Mouse (Mus musculus) naive thymus-derived CD4-positive, alpha-beta T cell, adult 5 months (primary cell): ENCODE measurements around the gene Fam210b. TPM values are rescaled to one million over a fixed set of nuclear protein-coding genes. Genes with fewer than 3 reads are reported as not detected.

ENCODE experiments used
- polyA plus RNA-seq: library from polyadenylated mRNA; unstranded; fragments of 100-300 nt; shearing (Covaris generic); gene quantifications from one replicate; pipeline ENCODE4 v1.2.1, GENCODE M21; 2017

Gene Fam210b
- 13.9 TPM for polyA plus RNA-seq

GRCm38 (mm10) chr2:172345258-172345738 lies at the start of gene Fam210b:
Gene Fam210b, plus strand, starts transcription at chr2:172345565.

DNA sequence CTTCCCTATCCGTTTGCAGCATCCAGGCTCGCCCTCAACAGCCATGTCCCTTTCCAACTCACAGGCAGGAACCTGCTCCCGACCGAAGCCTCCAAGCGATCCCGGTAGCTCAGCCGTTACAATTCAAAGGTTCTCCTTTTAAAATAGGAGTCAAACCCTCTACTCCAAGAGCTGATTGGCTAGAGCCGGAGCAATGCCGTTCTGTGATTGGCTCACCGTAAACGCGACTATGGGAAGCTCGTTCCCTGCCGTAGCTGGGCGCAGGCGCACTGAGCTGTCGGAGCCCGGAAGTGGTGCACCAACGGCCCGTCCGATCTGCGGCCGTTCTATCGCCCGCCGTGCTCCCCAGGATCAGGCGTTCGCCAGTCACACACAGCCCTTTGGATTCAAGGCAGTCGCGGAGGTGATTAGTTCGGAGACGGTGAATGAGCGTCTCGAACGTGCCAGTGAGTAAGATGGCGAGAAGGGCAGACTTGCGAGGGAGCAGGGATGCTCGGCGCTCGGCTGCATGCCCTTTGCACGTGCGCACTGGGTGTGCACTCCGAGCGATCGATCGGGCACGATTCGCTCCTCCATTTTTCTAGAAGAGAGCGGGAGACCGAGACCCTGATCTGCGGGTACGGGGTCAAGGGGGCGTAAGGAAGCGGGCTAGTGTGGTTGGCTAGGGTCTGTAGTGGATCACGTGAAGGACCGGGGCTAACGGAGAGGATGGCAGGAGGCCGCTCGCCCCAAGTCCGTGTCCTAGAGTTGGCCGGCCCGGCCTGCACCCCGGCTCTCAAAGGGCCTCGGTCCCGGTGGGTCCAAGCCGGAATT lies 25.3 kb downstream of the Fam210b start, which contains the start of the genes Aurka and Cstf1:
Gene Aurka, minus strand, starts transcription at position 125 of the 813 bp plus-strand sequence.
Gene Cstf1, plus strand, starts transcription at position 271 of the 813 bp plus-strand sequence.

GRCm38 (mm10) chr2:172393391-172394051 lies 48.2 kb downstream of the Fam210b start, which contains the start of gene Cass4:
Gene Cass4, plus strand, starts transcription at chr2:172393794.

Other genes with a start within 250 kb of the Fam210b start
- gene Mc3r, start 97.1 kb upstream of the Fam210b start, polyA plus RNA-seq: not detected
- 4.3 TPM for gene Aurka, start 25.0 kb downstream of the Fam210b start, polyA plus RNA-seq
- 23.6 TPM for gene Cstf1, start 25.1 kb downstream of the Fam210b start, polyA plus RNA-seq
- gene Cass4, start 48.2 kb downstream of the Fam210b start, polyA plus RNA-seq: 0.45 TPM
- 70.7 TPM for gene Rtf2, start 95.0 kb downstream of the Fam210b start, polyA plus RNA-seq
- gene Gcnt7, start 113.0 kb downstream of the Fam210b start, polyA plus RNA-seq: 6.3 TPM
- gene Fam209, start 127.0 kb downstream of the Fam210b start, polyA plus RNA-seq: not detected
- gene Tfap2c, start 204.0 kb downstream of the Fam210b start, polyA plus RNA-seq: not detected